Mouse (Mus musculus) regulatory T cell (primary cell): ENCODE data around the gene Prorsd1.

Experiments used
- in situ Hi-C: fragments of 300-600 bp; cut with MboI, MseI; formaldehyde crosslinking; loops from one replicate; pipeline ENCODE4 v1.15.1; 2025; ENCODE audit warnings: high pct_unique_total_duplicates

Gene Prorsd1

DNA sequence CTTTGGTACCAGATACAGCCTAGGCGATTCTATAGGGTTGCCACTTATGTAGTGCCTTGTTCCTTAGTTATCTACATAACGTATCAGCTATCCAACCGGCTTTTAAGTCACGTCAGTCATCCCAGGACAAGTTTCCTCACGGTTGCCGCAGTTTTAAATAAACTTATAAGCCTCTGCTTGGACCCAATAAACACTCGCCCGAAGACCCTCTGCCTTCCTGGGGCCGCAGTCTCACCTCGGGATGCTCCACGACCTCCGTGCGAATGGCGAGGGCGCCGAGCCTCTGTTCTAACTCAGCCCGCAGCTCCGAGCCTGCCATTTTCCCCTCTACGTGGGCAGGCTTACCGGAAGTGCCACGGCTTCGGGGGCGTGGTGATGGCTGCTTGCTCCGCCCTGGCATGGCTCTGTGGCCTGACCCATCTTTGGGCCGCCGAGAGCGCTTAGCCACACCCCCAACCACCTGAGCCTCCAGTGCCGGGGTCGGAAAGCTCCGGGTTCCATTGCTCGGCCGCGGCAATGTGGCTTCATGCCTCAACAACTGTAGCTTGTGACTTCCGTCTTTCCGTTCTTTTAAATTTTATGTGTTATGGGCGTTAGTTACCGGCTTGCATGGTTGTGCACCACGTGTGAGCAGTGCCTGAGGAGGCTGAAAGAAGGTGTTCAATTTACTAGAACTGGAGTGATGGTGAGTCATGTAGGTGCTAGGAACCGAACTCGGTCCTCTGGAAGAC lies at the start of gene Prorsd1:
TSS of gene Prorsd1 (minus strand) at position 352 of the 731 bp plus-strand sequence.
- in situ Hi-C loops: loop anchor here (25.0 kb wide), 1 partner anchor 1247 kb away; the partner anchor contains the start of gene Psme4

DNA sequence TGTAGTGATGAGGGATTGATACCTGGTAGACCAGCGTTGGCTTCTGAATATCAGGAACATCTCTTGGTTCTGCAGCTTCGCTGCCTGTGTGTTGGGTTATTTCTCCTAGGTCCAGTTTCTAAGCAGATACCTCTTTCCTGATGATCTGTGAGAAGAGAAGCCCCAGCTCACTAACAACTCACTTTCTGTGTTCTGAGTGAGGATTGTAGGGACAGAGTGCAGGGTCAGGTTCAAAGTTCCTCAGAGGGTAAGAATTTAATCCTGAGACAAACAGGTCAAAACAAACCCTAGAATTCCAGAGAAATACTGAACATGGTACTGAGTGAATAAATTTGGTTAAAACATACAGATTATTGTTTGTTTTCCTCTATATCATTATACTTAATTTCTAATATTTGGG lies 48.6 kb upstream of the Prorsd1 start:
- in situ Hi-C loops: no loop called here

DNA sequence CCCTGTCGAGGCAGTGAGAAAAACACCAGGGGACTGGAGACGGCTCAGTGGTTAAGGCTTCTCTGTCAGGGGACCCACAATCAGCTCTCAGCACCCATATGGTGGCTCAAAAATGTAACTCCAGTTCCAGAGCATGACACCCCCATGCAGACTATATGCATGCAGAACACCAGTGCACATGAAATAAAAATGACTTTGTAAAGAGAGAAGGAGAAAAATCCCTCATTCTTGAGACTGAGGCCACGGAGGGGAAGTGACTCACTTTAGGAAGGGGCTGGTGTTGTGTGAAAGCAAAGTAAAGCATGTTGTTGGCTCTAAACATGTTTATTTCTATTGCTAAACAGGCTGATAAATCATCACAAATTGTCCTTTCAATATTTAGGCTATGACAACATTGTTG lies 46.2 kb upstream of the Prorsd1 start:
- in situ Hi-C loops: no loop called here

DNA sequence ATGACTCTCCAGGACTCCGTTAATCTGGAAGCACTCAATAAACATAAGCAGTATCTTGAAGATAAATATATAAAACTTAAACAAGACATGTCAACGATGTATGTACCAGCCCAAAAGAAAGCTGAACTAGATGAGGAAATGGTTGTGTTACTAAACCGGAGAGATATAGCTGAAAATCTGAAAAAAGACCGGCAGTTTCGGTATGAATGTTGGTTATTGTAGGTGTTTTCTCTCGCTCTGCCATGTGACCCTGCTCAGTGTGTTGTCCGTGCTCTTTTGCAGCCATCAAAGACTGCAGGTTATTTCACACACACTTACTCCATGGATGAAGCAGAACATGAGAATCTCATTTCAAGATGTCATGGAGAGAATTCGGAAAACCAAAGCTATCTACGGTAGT lies 45.6 kb upstream of the Prorsd1 start:
- in situ Hi-C loops: no loop called here

DNA sequence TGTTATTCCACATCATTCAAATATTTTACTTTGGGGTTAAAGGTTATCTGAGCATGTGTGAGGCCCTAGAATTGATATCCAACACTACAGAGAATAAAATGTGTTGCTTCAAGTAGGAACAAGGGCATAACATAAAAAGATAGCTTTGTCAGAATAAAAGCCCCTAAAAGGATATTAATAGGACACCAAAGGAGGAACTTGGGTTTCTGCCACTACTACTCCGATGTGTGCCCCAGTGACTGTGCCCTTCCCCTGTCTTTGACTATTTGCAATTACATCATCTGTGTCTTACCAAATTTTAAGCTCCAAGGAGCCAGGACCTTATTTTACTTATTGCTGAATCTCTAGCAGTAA lies 34.6 kb upstream of the Prorsd1 start:
- in situ Hi-C loops: loop anchor here (5.0 to 25.0 kb wide), 3 partner anchors 143 to 1413 kb away; partner anchors contain the start of genes Erlec1 and Rtn4

DNA sequence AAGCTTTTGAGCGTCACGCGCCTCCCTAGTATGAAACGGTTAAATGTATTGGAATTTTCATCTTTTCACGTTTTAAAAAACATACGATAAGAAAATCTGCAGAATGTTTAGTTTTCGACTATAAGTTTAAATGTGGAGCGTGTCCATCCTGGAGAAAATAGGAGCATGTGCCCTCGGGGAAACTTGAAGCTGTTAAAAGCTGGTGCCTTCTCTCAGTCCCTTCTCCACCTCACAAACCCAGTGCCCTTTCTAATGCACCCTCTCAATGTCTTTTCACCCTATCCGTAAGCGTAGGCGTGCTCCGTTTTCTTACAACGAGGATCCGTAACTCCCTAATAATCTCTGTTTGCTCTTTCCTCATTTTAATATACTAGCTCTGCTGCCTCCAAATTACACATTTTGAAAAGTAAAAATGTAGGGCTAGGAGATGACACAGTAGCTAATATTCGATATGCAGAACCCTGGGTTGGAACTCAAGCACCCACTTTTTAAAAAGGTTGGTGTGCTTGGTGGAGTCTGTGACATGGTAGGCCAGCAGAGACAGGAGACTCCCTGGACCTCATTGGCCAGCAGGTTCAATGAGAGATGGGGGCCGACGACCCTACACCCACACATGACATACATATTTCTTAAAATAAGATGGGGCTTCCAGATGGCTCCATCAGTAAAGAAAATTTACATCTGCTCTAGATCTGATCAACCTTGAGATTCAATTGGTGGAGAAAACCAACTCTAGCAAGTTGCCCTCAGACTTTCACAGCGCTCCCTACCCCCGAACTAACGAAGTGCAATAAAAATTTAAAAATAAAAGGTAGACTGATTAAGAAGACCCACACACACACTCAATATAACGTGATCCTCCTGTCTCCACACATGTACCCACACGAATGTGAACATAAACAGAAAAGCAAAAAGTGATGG lies 33.9 kb upstream of the Prorsd1 start:
- in situ Hi-C loops: loop anchor here (5.0 to 25.0 kb wide), 3 partner anchors 144 to 1414 kb away; partner anchors contain the start of genes Erlec1 and Rtn4

DNA sequence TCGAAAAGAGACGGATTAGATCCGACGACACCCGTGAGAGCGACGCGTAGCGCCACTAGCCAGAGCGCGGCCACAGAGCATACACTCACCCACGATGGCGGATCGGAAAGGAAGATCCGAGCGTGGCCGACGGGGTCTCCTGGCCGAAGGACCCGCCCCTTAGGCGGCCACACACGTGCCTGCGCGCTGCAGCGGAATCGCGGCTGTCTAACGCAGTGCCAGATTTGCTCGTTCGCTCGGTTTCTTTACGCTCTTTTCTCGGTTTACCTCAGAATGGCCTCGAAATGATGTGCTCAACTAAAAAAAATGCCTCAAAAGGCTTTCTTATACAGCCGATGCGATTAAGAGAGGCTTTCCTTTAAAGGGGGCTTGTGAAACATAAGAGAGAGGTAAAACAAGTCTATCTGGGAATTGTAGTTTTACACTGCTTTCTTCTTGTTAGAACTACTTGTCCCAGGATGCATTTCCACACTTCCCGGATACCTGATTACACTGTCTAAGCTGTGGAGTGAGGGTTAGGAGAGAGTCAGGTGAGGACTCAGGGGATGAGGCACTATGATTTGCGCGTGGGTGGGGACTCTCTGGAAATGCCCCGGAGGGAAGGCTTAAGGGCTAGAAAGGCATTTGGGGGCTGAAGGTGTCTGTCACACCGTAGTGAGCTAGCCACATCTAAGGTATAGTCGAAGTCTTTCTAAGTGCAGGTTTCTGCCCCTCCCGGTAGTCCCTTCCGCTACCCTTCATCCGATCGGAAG lies 33.1 kb upstream of the Prorsd1 start, which contains the start of the genes Clhc1 and Rps27a:
TSS of gene Clhc1 (plus strand) at position 199 of the 752 bp plus-strand sequence.
TSS of gene Rps27a (minus strand) at position 358 of the 752 bp plus-strand sequence.
- in situ Hi-C loops: loop anchor here (5.0 to 25.0 kb wide), 3 partner anchors 144 to 1414 kb away; partner anchors contain the start of genes Erlec1 and Rtn4

DNA sequence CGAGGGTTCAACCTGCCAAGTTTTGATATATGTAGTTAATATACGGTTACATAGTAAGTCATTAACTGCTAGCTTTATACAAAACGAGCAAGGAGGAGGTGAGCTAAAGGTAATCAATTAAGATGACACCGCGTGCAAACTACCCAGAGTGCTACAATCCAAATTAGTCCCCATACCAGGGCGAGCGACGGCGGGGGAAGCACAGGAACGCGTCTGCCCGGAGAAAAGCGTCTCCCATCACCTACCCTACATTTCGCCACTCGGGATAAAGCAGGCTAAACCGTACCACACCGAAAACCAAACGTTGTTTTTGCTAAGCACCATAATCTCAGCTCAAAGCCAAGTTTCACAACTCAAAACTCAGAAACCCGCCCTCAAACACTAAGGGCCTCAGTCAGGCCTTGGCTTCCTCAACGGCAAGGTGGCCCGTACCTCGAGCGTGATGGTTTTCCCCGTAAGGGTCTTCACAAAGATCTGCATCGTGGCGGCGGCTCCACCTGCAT lies 32.5 kb upstream of the Prorsd1 start:
- in situ Hi-C loops: loop anchor here (5.0 to 25.0 kb wide), 3 partner anchors 145 to 1415 kb away; partner anchors contain the start of genes Erlec1 and Rtn4

DNA sequence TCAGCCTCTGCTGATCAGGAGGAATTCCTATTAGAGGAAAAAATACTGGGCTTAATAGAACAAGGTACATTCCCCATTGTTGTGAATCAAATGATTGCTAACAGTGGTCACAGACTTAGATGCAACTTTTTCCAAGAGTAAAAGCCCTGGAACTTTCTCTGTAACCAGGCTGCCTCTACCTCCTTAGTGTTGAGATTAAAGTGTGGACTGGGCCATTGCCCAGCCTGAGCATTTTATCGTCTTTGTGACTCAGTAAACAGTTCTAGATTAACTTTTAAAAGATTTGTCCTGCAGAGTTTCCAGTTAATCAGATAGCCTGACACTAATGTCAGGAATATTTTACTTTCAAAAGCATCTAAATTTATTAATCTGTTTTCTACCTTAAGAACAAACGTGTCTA lies 31.9 kb upstream of the Prorsd1 start:
- in situ Hi-C loops: loop anchor here (5.0 to 25.0 kb wide), 3 partner anchors 146 to 1416 kb away; partner anchors contain the start of genes Erlec1 and Rtn4

DNA sequence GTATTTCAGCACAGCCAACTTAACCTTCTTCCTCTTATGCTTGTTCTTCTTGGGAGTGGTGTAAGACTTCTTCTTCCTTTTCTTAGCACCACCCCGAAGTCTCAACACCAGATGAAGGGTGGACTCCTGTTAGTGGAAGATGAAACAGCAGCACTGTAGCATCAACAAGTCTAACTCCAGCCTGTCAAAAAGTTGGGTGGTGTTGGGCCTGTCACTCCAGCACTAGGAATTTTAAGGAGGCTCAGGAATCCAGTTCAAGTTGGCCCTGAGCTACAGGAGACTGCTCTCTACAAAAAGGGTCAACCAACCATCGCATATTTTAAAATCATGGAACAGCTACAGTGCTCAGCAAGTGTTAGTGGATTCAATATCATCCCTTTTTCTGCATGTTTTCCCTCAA lies 31.5 kb upstream of the Prorsd1 start:
- in situ Hi-C loops: loop anchor here (5.0 to 25.0 kb wide), 3 partner anchors 146 to 1416 kb away; partner anchors contain the start of genes Erlec1 and Rtn4

DNA sequence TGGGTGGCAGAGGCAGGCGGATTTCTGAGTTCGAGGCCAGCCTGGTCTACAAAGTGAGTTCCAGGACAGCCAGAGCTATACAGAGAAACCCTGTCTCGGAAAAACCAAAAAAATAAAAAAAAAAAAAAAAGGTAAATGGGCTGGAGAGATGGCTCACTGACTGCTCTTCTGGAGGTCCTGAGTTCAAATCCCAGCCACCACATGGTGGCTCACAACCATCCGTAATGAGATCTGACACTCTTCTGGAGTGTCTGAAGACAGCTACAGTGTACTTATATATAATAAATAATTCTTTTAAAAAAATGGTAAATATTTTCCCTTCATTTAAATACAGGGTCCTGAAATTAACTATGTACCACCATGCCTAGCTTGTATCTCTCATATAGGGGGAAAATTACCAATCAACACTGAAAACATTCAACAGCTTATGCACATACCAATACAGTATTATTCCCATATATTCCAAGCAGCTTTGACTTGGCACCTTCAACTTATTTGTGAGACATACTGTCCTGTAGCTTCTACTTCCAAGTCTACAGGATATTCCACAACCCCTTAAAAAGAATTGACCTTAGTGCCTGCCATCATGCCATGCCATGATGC lies 30.4 kb upstream of the Prorsd1 start:
- in situ Hi-C loops: loop anchor here (5.0 to 25.0 kb wide), 3 partner anchors 147 to 1417 kb away; partner anchors contain the start of genes Erlec1 and Rtn4

DNA sequence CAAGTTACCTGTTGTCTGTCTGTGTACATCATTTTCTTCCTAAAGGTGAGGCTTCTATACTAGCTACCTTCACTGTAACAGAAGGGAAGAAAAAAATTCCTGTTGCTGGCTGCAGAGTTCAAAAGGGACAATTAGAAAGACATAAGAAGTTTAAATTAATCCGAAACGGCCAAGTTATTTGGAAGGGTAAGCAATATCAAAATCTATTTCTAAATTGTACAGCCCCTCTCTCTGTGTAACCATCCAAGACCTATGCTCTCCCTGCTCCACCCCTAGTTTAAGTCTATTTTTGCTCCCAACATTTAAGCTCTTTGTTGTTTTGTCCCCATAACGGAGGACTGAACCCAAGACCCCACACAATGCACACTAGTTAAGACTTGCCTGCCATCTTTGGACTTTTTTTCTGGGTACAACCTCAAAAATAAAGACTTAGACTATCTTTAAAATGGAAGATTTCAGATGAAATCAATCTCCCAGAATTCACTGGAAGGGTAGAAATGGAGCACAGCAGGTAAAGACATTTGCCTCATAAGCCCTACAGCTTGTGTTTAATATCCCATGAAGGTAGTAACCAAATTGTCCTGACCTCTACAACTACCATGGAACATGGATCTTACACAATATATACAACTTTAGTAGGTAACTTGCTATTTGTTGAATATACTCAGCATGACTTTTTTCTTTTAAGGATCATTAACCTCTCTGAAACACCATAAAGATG lies 29.6 kb upstream of the Prorsd1 start:
- in situ Hi-C loops: loop anchor here (25.0 kb wide), 2 partner anchors 643 to 1418 kb away; partner anchors contain the start of gene Erlec1

DNA sequence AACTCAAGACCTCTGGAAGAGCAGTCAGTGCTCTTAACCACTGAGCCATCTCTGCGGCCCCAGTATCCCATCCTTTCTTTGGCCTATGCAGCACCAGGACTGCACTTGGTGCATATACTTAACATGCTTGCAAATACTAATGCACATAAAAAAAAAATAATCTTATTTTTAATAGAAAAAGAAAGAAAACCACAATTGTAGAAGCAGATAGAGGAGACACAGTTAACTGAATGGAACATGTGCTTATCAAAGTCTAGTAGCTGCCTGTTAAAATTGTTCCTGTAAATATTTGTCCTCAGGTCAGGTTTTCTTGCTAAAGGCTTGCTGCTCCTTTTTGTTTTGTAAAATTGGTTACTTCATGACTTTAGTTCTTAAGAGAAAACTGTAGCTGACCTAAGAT lies 23.4 kb upstream of the Prorsd1 start:
- in situ Hi-C loops: loop anchor here (25.0 kb wide), 2 partner anchors 649 to 1424 kb away; partner anchors contain the start of gene Erlec1

DNA sequence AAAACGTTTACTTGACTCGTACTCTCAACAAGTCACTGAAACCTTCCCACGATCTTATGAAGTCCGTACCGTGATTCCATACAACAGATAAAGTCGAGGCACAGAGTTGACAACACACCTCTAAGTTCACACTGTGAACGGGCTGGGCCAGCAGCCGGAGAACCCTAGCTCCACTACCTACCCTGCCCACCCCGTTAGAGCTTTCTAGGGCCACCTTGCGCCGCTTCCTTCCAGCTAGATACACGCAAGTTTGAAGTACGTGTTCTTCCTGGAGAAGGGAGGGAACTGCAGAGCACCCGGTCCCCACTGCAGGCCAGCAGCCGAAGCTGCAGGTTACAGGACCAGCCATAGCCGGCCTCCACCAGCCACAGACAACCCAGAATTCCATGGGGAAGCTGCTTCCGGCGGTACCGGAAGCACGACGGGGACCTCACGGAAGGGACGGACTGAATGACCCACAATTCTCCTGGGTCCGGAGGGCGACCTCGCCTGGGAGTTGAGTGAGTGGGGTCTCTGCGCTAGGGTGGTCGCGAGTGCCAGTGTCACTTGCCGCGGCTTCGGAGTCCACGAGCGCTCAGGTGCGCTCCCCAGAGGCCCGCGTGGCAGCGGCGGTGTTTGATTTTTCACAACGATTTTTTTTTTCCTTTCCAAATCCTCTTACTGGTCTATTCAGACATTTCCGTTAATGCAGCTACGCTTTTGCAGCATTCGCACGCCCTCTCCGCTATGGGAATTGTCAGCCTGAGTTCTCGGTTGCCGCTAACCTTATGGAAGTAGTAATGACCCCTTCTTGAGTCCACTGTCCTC lies 11.4 kb upstream of the Prorsd1 start, which contains the start of gene Mtif2:
TSS of gene Mtif2 (plus strand) at position 421 of the 807 bp plus-strand sequence.
- in situ Hi-C loops: loop anchor here (25.0 kb wide), 2 partner anchors 661 to 1436 kb away; partner anchors contain the start of gene Erlec1

DNA sequence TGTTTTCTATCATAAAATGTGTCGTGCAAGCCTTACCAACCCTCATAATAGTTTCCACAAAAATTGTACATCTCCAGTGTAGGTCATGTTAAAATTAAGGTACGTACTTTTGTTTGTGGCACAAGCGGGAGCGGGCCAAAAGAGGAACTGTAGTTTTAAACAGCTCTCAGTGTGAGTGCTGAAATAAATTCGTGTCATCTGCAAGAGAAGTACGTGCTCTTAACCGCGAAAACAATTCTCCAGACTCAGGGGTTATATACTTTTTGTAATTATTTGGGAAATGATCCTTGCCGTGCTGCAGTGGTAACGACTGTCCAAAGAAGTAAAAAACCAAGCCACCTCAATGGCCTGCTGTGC lies 530 bp downstream of the Prorsd1 start:
- in situ Hi-C loops: loop anchor here (25.0 kb wide), 1 partner anchor 1248 kb away; the partner anchor contains the start of gene Psme4

DNA sequence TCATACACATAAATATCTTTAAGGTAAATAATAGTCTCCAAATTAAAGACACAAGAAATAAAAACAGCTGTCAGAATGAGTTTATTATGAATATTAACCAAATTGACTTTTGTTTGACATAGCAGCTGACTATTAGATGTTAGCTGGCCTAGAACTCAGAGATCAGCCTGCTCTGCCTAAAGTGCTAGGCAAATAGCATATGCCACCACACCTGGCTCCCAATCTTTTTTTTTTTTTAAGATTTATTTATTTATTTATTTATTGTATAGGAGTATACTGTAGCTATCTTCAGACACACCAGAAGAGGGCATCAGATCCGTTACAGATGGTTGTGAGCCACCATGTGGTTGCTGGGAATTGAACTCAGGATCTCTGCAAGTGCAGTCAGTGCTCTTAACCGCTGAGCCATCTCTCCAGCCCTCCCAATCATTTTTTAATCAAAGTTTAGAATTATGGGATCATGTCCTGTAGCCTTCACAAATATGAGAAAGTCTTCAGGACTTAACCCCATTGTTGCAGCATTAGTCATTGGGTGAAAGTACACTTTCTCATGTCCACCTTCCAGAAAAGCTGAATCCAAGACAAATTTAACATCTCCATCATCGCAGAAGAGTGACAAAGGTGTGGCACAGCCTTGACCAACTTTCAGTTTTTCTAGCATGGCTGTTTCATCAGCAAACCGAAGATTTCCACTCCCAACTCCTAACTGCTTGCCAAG lies 1.9 kb downstream of the Prorsd1 start:
- in situ Hi-C loops: loop anchor here (25.0 kb wide), 1 partner anchor 1249 kb away; the partner anchor contains the start of gene Psme4

DNA sequence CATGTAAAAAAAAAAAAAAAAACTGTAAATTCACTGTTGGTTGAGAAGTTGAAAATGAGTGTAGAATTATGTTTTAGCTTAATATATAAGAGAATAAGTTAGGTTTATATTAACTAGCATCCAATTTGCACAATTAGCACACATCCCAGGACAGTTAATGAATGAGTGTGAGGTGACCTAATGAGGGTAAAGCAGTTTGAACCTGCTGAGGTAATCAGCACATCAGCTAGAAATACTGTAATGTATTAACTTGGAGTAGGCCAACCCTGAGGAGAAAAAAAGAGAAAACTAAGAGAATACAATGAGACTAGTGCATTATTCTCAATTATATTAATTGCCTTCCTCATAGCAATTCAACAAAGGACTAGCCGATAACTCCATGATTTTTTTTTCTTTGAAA lies 5.4 kb downstream of the Prorsd1 start:
- in situ Hi-C loops: loop anchor here (25.0 kb wide), 1 partner anchor 1253 kb away; the partner anchor contains the start of gene Psme4
